Mouse (Mus musculus): Measurements from ENCODE around the gene Chrnb2. TPM values are rescaled to one million over a fixed set of nuclear protein-coding genes. Genes with fewer than 3 reads are reported as not detected.

Gene Chrnb2
- 1.1 and 1.3 TPM in 2 replicates for polyA plus RNA-seq (2015; fragmentation: Nextera tagmentation; extraction: Ambion mirVana)

DNA sequence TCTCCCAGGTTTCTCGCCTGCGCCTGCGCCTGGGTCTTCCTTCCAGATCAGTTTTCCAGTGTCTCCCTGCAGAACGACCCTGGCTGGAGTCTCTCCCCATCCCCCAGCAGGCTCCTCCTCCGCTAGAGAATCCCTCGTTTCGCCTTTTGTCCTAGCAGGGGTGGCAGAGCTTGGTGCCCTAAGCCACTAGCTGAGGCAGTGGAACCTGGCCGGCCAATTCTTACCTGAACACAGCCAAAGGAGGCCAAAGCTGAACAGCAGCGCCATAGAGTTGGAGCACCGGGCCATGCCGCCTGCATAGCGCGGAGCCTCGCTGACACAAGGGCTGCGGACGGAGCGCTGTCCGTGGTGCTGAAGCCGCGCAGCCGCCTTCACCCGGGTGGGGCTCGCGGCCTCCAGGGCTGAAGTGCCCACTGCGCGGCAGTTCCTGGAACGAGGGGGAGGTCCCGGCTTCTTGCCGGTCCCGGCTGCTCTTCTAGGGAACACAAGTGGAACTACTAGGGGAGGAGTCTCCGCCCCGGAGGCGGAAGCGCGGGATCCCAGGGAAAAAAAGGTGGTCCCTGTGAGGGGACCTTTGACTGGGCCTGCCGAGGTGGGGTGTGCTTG is at the start of gene Chrnb2:
Gene Chrnb2 (minus strand): TSS at position 514 of the 606 bp plus-strand sequence.
- Histone ChIP-seq H3K27ac (no peak within 1 kb of the TSS), H3K4me1 (peaks cover 10% of the 10 kb centered on the region), H3K36me3 (no peaks in the 10 kb centered on the region), H3K4me2 (peak within 1 kb of the TSS; percentile 52), H3K4me3 (peak within 1 kb of the TSS; percentile 26), H3K9me3 (no peaks in the 10 kb centered on the region), H3K27me3 (peaks cover 15% of the 10 kb centered on the region), H3K9ac (no peak within 1 kb of the TSS)
- WGBS: under 1% methylated on average over 36 of the region's 36 CpGs
- ATAC-seq (ENCODE audit: insufficient number of reproducible peaks, insufficient read depth, low FRiP score, low TSS enrichment, low read depth): 0 out of 2 replicates have a peak, but pooled peaks have one; percentile 74

DNA sequence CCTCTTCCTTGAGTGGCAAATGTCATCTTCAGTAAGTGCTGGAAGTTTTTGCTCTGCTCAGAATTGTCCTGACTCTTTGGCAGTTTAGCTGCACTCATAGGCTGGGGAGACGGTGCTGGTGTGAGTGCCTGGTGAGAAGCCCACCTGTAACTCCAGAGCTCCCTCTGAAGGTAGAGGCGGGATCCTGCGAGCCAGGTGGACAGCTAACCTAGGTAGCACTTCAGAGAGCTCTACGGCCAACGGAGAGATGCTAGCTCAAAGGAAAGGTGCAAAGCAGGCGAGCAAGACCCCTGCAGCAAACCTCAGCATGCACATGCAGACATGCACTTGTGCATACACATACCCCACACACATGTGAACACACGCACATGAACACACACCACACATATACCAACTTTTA is 49.6 kb upstream of the Chrnb2 start:
- no peak overlapping the region for H3K9ac ChIP-seq
- H3K4me1 ChIP-seq: no peaks in the 10 kb centered on the region
- H3K36me3 ChIP-seq: no peaks in the 10 kb centered on the region
- H3K4me2 ChIP-seq: no peak overlapping the region
- ATAC-seq (ENCODE audit: insufficient number of reproducible peaks, insufficient read depth, low FRiP score, low TSS enrichment, low read depth): no peak
- no peak overlapping the region for H3K4me3 ChIP-seq
- H3K27me3 ChIP-seq: peaks cover 6% of the 10 kb centered on the region; the same call in 1 of the 2 replicates
- 74% methylated on average over 7 of the region's 7 CpGs for WGBS
- no peaks in the 10 kb centered on the region for H3K9me3 ChIP-seq
- no peak overlapping the region for H3K27ac ChIP-seq

DNA sequence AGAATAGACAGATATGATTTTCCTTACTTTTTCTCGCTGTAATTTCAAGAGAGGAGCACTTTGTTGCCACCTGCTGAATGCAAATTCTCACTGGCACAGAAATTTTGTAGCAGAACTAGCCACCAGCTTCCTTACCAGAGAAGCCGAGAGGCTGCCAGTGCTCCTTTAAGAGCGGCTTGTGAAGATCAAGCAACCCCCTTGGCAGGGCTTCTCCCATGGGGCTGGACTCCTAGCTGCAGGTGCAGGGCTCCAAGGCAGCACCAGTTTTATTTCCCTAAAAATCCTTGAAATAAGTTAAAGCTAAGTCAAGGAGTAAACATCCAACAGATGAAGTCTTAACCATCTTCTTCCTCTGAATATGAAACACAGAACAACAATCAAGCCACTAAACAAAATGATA is 47.7 kb upstream of the Chrnb2 start:
- H3K27me3 ChIP-seq: peaks cover 6% of the 10 kb centered on the region; the same call in 1 of the 2 replicates
- no peaks in the 10 kb centered on the region for H3K4me1 ChIP-seq
- WGBS: 84% methylated on average over 3 of the region's 3 CpGs
- no peaks in the 10 kb centered on the region for H3K9me3 ChIP-seq
- H3K27ac ChIP-seq: no peak overlapping the region
- no peak overlapping the region for H3K9ac ChIP-seq
- no peak overlapping the region for H3K4me3 ChIP-seq
- no peak overlapping the region for H3K4me2 ChIP-seq
- H3K36me3 ChIP-seq: no peaks in the 10 kb centered on the region
- ATAC-seq (ENCODE audit: insufficient number of reproducible peaks, insufficient read depth, low FRiP score, low TSS enrichment, low read depth): no peak

DNA sequence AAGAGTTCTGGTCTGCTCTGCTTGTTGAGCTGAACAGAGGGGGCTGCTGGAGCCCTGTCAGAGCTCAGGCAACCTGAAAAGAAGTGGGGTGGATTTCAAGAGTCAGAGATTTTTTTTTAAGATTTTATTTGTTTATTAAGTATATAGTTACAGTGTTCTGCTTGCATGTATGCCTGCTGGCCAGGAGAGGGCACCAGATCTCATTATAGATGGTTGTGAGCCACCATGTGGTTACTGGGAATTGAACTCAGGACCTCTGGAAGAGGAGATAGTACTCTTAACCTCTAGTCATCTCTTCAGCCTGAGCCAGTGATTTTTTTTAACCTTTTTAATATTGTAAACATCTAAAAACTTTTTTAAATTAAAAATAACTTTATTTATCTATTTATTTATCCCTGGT is 46.4 kb upstream of the Chrnb2 start:
- no peaks in the 10 kb centered on the region for H3K4me1 ChIP-seq
- H3K36me3 ChIP-seq: no peaks in the 10 kb centered on the region
- no peaks in the 10 kb centered on the region for H3K9me3 ChIP-seq
- no peak overlapping the region for H3K27ac ChIP-seq
- H3K4me3 ChIP-seq: no peak overlapping the region
- no peak overlapping the region for H3K9ac ChIP-seq
- ATAC-seq (ENCODE audit: insufficient number of reproducible peaks, insufficient read depth, low FRiP score, low TSS enrichment, low read depth): no peak
- peaks cover 6% of the 10 kb centered on the region; the same call in 1 of the 2 replicates for H3K27me3 ChIP-seq
- H3K4me2 ChIP-seq: no peak overlapping the region

DNA sequence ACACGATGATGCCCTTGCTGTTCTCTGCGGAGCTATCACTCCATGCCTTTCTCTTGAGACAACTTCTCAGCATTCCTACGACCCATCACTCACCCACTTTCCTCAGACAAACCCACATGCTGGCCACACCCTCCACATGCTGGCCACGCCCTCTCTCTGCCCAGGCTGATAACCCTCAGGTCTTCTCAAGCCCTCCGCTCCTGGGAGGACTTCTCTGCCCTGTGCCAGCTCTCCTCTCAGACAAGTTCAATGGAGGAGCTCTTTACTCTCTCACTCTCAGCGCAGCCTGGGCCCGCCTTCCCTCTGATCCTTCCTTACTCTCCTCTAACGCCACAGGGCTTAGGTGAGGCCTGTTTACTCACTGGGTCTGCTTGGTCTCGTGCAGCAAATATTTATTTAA is 44.2 kb upstream of the Chrnb2 start:
- Histone ChIP-seq H3K36me3 (no peaks in the 10 kb centered on the region), H3K27ac (no peak overlapping the region), H3K4me1 (no peaks in the 10 kb centered on the region), H3K9me3 (no peaks in the 10 kb centered on the region), H3K27me3 (peaks cover 3% of the 10 kb centered on the region; the same call in 1 of the 2 replicates), H3K4me2 (no peak overlapping the region), H3K4me3 (no peak overlapping the region), H3K9ac (no peak overlapping the region)
- no peak for ATAC-seq (ENCODE audit: insufficient number of reproducible peaks, insufficient read depth, low FRiP score, low TSS enrichment, low read depth)
- 50% methylated on average over 9 of the region's 9 CpGs for WGBS

DNA sequence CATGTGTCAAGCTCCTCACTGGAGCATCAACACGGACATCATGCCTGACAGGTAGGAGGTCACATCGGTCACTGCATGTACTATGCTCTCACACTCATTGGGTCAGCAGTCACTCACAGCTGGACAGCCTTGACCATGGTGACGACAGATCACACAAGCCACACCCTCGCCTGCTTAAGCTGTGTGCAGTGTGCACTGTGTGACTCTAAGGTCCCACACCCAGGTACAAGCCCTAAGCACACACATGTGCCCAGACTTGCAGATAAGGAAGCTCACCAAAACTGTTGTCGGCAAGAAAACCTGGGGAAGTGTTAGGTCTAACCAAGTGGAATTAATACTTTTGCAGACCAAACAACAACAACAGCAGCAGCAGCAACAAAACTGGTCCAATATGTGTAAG is 43.4 kb upstream of the Chrnb2 start:
- no peak for ATAC-seq (ENCODE audit: insufficient number of reproducible peaks, insufficient read depth, low FRiP score, low TSS enrichment, low read depth)
- WGBS: 75% methylated on average over 5 of the region's 5 CpGs
- no peak overlapping the region for H3K9ac ChIP-seq
- no peaks in the 10 kb centered on the region for H3K4me1 ChIP-seq
- H3K27ac ChIP-seq: no peak overlapping the region
- no peaks in the 10 kb centered on the region for H3K36me3 ChIP-seq
- no peak overlapping the region for H3K4me2 ChIP-seq
- H3K9me3 ChIP-seq: no peaks in the 10 kb centered on the region
- H3K4me3 ChIP-seq: no peak overlapping the region
- H3K27me3 ChIP-seq: peaks cover 3% of the 10 kb centered on the region; the same call in 1 of the 2 replicates

DNA sequence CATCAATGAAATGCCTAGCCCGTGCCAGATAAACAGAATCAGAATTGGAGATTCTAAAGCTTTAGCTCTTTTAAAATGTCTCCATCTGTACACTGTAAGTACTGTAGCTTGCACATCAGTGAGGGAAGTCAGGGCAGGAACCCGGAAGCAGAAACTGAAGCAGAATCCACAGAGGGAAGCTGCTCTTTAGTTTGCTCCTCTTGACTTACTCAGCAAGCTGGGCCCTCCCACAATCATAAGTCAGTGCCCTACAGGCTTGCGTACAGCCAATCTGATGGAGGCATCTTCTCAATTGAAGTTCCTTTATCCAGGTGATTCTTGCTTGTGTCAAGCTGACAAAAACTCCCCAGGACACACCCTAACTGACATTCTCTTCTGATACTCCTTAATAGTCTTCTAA is 42.7 kb upstream of the Chrnb2 start:
- Histone ChIP-seq H3K4me3 (no peak overlapping the region), H3K4me2 (no peak overlapping the region), H3K27me3 (no peaks in the 10 kb centered on the region), H3K36me3 (no peaks in the 10 kb centered on the region), H3K9me3 (no peaks in the 10 kb centered on the region), H3K4me1 (no peaks in the 10 kb centered on the region), H3K9ac (no peak overlapping the region), H3K27ac (no peak overlapping the region)
- no peak for ATAC-seq (ENCODE audit: insufficient number of reproducible peaks, insufficient read depth, low FRiP score, low TSS enrichment, low read depth)
- WGBS: 91% methylated on average over 3 of the region's 3 CpGs

DNA sequence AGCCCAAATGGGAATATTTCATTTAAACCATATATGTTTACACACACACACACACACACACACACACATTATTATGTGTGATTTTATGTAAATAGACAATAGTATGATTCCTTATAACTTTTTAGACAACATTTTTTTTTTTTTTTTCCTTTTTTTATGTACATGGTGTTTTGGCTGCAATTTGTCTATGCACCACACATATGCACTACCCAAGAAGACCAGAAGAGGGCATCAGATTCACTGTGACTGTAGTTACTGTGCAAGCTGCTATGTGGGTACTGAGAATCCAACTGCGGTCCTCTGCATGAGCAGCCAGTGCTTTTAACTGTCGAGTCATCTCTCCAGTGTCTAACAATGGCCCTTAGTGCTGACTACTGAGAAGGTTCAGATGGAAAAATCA is 42.3 kb upstream of the Chrnb2 start:
- ATAC-seq (ENCODE audit: insufficient number of reproducible peaks, insufficient read depth, low FRiP score, low TSS enrichment, low read depth): no peak
- WGBS: 87% methylated on average over 2 of the region's 2 CpGs
- no peaks in the 10 kb centered on the region for H3K36me3 ChIP-seq

DNA sequence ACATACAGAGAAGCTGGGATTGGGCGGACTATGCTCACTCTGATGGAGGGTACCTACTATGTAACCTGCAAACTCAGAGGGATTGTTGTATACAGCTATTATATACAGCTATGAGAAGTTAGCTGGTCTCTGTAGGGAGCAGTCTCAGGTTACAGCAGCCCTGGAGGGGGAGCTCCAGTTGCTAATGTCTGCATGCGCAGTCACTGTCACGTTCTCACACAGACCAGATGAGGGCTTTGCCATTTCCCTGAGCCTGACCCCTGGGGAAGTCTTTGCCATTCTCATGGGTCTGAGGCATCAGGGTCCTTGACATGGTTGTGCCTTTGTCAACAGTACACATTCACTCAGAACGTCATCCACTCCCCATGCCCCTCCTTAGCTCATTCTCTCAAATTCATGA is 40.7 kb upstream of the Chrnb2 start:
- no peak overlapping the region for H3K27ac ChIP-seq
- H3K4me3 ChIP-seq: no peak overlapping the region
- H3K27me3 ChIP-seq: no peaks in the 10 kb centered on the region
- WGBS: 56% methylated on average over 4 of the region's 4 CpGs
- no peak overlapping the region for H3K4me2 ChIP-seq
- H3K36me3 ChIP-seq: no peaks in the 10 kb centered on the region
- H3K9ac ChIP-seq: no peak overlapping the region
- ATAC-seq (ENCODE audit: insufficient number of reproducible peaks, insufficient read depth, low FRiP score, low TSS enrichment, low read depth): no peak
- H3K4me1 ChIP-seq: no peaks in the 10 kb centered on the region
- no peaks in the 10 kb centered on the region for H3K9me3 ChIP-seq

More for the DNA sequence above, 42.3 kb upstream of the Chrnb2 start:
- no peak overlapping the region for H3K27ac ChIP-seq
- no peak overlapping the region for H3K9ac ChIP-seq
- H3K4me3 ChIP-seq: no peak overlapping the region
- H3K4me2 ChIP-seq: no peak overlapping the region
- H3K9me3 ChIP-seq: no peaks in the 10 kb centered on the region
- no peaks in the 10 kb centered on the region for H3K27me3 ChIP-seq
- no peaks in the 10 kb centered on the region for H3K4me1 ChIP-seq

DNA sequence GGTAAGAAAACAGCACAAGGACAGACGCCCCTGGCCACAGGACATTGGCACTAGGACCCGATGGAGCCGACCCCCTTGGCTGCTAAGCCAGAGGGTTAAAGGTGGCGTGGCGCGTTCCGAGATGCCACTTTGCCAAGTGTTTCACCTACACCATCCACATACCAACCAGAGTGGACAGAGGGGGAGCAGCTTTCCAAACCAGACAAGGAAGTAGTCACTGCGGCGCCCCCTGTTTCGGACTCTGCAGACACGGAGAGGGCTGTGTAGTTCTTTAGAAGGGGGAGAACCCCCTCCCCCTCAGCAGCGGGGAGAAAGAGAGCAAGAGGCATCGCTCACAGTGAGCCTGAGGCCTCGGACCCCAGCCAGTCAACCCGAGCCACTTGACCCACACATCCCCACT is 38.4 kb upstream of the Chrnb2 start:
- H3K27me3 ChIP-seq: 0 out of 2 replicates have a peak, but pooled peaks cover 3% of the 10 kb centered on the region
- no peak overlapping the region for H3K27ac ChIP-seq
- H3K4me1 ChIP-seq: 0 out of 2 replicates have a peak, but pooled peaks cover 5% of the 10 kb centered on the region
- H3K4me2 ChIP-seq: no peak overlapping the region
- H3K4me3 ChIP-seq: no peak overlapping the region
- no peaks in the 10 kb centered on the region for H3K36me3 ChIP-seq
- WGBS: 61% methylated on average over 15 of the region's 15 CpGs
- no peak overlapping the region for H3K9ac ChIP-seq
- H3K9me3 ChIP-seq: no peaks in the 10 kb centered on the region
- ATAC-seq (ENCODE audit: insufficient number of reproducible peaks, insufficient read depth, low FRiP score, low TSS enrichment, low read depth): no peak

DNA sequence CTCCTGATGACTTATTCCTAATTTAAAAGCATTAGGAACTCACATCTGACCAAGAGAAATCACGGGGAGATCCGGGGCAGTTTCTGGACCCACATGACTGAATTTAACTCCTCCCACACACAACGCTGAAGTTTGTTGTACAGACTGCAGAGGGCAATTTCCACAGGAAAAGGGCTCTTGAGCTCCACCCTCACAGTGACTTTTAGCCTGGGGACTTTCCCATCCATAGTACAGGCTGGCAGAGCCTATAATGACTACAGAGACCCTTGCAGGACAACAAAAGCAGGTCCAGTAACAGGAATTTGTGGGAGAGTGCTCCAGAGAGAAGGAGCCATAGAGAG is 37.0 kb upstream of the Chrnb2 start:
- H3K9me3 ChIP-seq: no peaks in the 10 kb centered on the region
- H3K4me2 ChIP-seq: no peak overlapping the region
- 0 out of 2 replicates have a peak, but pooled peaks cover 5% of the 10 kb centered on the region for H3K4me1 ChIP-seq
- no peak overlapping the region for H3K27ac ChIP-seq
- H3K36me3 ChIP-seq: no peaks in the 10 kb centered on the region
- no peak for ATAC-seq (ENCODE audit: insufficient number of reproducible peaks, insufficient read depth, low FRiP score, low TSS enrichment, low read depth)
- H3K9ac ChIP-seq: no peak overlapping the region
- no peak overlapping the region for H3K4me3 ChIP-seq
- WGBS: 15% methylated on average over 3 of the region's 3 CpGs
- 0 out of 2 replicates have a peak, but pooled peaks cover 3% of the 10 kb centered on the region for H3K27me3 ChIP-seq

DNA sequence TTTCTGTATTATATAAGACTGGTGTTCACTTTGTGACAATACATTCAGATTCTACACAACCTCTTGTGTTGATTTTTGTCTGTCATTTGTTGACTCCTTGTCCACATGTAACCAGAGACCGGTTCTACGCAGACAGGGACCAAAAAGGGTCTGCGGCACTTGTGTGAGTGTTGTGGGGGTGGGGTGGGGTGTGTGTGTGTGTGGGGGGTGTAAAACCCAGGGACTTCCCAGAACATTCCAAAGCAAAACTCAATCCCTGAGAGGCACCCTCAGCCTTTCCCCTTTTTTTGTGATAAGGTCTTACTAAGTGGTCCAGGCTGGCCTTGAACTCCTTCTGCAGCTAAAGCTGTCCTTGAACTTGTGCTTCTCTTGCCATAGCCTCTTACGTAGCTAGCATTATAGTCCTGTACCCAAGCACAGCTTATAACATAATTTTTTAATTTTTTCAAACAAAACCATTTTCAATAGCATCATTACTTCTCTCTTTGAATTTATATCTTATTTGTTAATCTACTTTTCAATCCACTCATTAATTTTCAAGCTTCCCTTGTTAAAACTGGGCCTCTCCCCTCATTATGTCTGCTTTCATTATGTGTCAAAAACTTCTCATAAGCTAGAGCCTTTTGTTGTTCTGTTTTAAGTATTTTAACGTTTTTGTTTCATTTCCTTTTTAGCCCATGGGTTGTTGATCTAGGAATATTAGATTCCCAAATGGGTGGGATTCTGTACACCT is 36.5 kb upstream of the Chrnb2 start:
- 55% methylated on average over 5 of the region's 5 CpGs for WGBS

More for the DNA sequence above, 36.5 kb upstream of the Chrnb2 start:
- Histone ChIP-seq H3K4me2 (no peak overlapping the region), H3K9me3 (no peaks in the 10 kb centered on the region), H3K27me3 (0 out of 2 replicates have a peak, but pooled peaks cover 3% of the 10 kb centered on the region), H3K36me3 (no peaks in the 10 kb centered on the region), H3K4me3 (no peak overlapping the region), H3K27ac (no peak overlapping the region), H3K9ac (no peak overlapping the region), H3K4me1 (0 out of 2 replicates have a peak, but pooled peaks cover 5% of the 10 kb centered on the region)
- no peak for ATAC-seq (ENCODE audit: insufficient number of reproducible peaks, insufficient read depth, low FRiP score, low TSS enrichment, low read depth)

All from embryonic facial prominence, embryonic 13.5 days (tissue).